Mouse (Mus musculus): ENCODE measurements at regions not wholly inside any gene's neighbourhood (a gene's known extent, or its start where the extent isn't known, plus 50 kb on each side); places are given as distances from the start of the nearest gene placed in this dataset.

DNA sequence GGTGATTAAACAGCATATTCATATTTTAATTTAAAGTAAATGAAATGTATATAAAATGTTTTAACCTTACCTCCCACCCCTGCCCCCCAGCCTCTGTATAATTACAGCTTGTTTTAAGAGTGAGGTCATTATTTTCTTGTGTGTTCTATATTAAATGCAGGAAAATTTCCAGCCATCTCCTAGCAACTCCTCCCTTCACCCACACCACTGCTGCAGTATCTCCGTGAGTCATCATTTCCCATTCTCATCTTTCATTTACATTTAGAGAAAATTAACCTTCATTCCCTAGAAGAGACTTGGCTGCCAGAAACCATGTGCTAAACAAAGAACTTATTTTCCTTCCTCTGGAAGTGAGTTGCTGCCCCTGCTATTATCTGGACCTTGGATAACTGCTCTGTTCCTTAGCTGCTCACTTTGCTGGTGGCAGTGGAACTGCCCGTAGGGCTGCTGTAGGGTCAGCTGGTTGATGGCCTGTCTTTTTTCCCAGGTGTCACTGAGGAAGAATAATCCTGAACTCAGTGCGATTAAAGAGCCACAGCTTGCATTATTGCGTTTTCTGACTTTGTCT is 467.6 kb downstream of the Mdfic start:
- Histone ChIP-seq H3K27ac (ENCODE audit: control insufficient read depth, insufficient read depth, low read depth, low read length) (no peak overlapping the region), H3K4me3 (ENCODE audit: control insufficient read depth, low read depth, low read length) (no peak overlapping the region), H3K4me1 (ENCODE audit: control insufficient read depth, insufficient read depth, low read length) (no peaks in the 10 kb centered on the region), H3K27me3 (ENCODE audit: control insufficient read depth, insufficient read depth, low read length) (no peaks in the 10 kb centered on the region), H3K36me3 (ENCODE audit: control insufficient read depth, insufficient read depth, low read length) (no peaks in the 10 kb centered on the region)
- TF ChIP-seq POLR2A (IDR thresholded peaks at IDR 0.05; ENCODE audit: control insufficient read depth, low read depth, low read length) (no peak), CTCF (IDR thresholded peaks at IDR 0.05; ENCODE audit: control insufficient read depth, insufficient read depth, insufficient replicate concordance, low read depth, low read length) (no peak)

DNA sequence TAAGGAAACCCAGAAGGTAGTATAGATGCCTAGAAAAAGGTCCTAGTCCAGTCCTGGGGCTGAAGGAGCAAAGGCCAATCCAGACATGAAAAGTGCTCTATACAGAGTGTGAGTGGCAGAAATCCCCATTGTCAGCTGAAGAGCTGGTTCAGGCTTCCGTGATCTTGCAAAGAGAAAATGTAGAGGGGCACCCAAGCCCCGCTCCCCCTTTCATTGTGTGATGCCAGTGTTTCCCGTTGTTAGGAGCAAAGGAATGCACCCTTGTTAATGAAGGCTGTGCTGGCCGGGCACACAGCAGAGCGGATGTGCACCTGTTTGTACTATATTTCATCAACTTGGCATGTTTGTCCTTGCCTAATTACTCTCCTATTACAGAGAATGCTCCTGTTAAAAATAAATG is 492.5 kb downstream of the Mdfic start:
- TF ChIP-seq CTCF (IDR thresholded peaks at IDR 0.05; ENCODE audit: control insufficient read depth, insufficient read depth, insufficient replicate concordance, low read depth, low read length) (no peak), POLR2A (IDR thresholded peaks at IDR 0.05; ENCODE audit: control insufficient read depth, low read depth, low read length) (no peak)
- no peak overlapping the region for H3K4me3 ChIP-seq (ENCODE audit: control insufficient read depth, low read depth, low read length)
- no peak overlapping the region for H3K27ac ChIP-seq (ENCODE audit: control insufficient read depth, insufficient read depth, low read depth, low read length)

DNA sequence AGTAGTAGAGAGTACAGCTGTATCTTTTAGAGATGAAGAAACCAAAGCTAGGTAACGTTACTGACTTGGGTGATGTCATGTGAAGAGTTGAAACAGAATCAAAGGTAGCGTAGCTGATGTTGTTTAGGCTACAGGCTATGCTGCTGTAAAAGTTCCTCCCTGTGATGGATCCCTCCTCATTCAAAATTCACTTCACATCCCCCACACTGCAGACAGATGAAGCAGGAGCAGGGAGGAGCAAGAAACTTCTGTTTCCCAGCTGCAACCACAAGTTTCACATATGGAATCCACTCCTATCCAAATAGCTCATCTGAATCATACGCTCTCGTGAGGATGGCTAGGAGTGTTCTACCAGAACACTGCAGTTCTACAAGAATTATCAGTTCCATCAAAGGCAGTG is 493.2 kb downstream of the Mdfic start:
- H3K27me3 ChIP-seq (ENCODE audit: control insufficient read depth, insufficient read depth, low read length), result no peaks in the 10 kb centered on the region
- H3K27ac ChIP-seq (ENCODE audit: control insufficient read depth, insufficient read depth, low read depth, low read length), result no peak overlapping the region
- TF ChIP-seq CTCF (IDR thresholded peaks at IDR 0.05; ENCODE audit: control insufficient read depth, insufficient read depth, insufficient replicate concordance, low read depth, low read length) (no peak), POLR2A (IDR thresholded peaks at IDR 0.05; ENCODE audit: control insufficient read depth, low read depth, low read length) (no peak)
- H3K36me3 ChIP-seq (ENCODE audit: control insufficient read depth, insufficient read depth, low read length), result no peaks in the 10 kb centered on the region
- no peaks in the 10 kb centered on the region for H3K4me1 ChIP-seq (ENCODE audit: control insufficient read depth, insufficient read depth, low read length)
- H3K4me3 ChIP-seq (ENCODE audit: control insufficient read depth, low read depth, low read length), result no peak overlapping the region

More for the DNA sequence above, 492.5 kb downstream of the Mdfic start:
- no peaks in the 10 kb centered on the region for H3K4me1 ChIP-seq (ENCODE audit: control insufficient read depth, insufficient read depth, low read length)
- no peaks in the 10 kb centered on the region for H3K27me3 ChIP-seq (ENCODE audit: control insufficient read depth, insufficient read depth, low read length)
- no peaks in the 10 kb centered on the region for H3K36me3 ChIP-seq (ENCODE audit: control insufficient read depth, insufficient read depth, low read length)

DNA sequence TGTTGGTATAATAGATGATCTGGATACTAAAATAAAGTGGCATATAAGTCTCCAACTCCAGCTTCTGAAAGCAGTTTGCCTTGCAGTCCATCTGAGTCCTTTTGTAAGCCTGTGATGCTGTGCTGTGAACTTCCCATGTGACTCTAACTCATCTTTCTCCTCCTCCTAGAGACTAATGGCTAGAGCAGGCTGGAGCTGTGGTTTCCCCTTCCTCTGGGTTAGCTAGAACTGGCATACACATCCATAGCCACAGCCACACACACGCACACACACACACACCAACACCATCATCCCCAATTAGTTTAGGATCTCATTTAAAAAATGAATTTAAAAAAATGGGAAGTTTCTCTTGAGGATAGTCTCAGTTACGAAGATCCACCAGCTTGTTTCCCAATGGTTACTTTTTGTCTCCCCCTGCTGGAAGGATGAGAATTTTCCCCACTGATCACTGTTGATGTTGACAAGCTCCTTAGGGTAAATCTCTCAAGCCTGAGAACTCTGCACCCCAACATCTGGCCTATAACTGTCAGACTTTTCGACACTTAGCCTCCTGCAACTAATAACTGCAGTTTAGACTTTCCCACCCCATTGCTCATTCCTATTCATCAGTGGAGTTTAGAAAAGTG is 500.7 kb downstream of the Mdfic start:
- TF ChIP-seq POLR2A (IDR thresholded peaks at IDR 0.05; ENCODE audit: control insufficient read depth, low read depth, low read length) (no peak), CTCF (IDR thresholded peaks at IDR 0.05; ENCODE audit: control insufficient read depth, insufficient read depth, insufficient replicate concordance, low read depth, low read length) (peak; percentile 6; the same call in 1 of the 2 replicates)
- Histone ChIP-seq H3K36me3 (ENCODE audit: control insufficient read depth, insufficient read depth, low read length) (no peaks in the 10 kb centered on the region), H3K27ac (ENCODE audit: control insufficient read depth, insufficient read depth, low read depth, low read length) (no peak overlapping the region), H3K4me1 (ENCODE audit: control insufficient read depth, insufficient read depth, low read length) (no peaks in the 10 kb centered on the region), H3K4me3 (ENCODE audit: control insufficient read depth, low read depth, low read length) (no peak overlapping the region), H3K27me3 (ENCODE audit: control insufficient read depth, insufficient read depth, low read length) (no peaks in the 10 kb centered on the region)
